Mouse (Mus musculus): ENCODE data around the gene Apc2.

Apc2 gene

DNA sequence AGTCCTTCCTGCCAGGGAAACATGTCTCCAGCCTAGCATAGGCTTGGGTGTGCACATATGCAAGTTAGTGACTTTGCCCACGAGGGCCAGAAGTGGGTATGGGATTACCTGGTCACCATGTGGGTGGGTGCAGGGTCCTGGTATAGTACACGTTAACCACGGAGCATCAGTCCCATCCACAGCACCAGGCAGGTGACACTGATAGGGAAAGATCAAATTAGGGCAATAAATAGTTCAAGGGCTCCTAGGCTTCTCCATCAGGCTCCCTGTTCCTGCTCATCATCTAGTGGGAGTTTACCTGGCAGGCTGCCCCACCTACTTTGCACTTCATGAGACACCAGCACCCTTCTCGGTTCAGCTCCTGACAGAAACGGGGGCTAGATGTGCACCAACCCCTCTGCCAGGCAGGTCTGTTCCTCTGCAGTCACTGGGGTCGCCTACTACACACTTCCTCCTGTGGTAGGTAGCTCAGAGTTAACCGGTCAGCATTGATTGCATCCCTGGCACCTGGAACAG lies 931 bp upstream of the Apc2 start:
- DNase-seq: peak; percentile 70

DNA sequence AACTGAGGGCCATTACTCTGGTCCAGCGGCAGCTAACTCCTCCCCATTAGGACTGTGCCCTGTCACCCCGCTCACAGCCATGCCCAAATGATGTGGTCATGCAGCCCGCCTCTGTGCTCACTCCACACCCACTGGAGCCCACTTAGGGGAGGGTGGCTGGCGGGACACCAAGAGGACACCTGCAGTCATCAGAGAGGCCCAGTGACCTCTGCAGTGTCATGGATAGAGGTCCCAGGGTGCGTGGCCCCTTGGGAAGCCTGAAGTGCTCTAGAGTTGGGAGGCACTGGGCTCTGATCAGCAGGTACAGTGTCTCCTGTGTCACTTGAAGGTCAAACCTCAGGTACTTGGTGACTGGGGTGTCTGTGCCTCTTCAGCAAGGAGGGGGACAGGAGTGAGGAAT lies 1.0 kb downstream of the Apc2 start:
- DNase-seq: peak; percentile 73

DNA sequence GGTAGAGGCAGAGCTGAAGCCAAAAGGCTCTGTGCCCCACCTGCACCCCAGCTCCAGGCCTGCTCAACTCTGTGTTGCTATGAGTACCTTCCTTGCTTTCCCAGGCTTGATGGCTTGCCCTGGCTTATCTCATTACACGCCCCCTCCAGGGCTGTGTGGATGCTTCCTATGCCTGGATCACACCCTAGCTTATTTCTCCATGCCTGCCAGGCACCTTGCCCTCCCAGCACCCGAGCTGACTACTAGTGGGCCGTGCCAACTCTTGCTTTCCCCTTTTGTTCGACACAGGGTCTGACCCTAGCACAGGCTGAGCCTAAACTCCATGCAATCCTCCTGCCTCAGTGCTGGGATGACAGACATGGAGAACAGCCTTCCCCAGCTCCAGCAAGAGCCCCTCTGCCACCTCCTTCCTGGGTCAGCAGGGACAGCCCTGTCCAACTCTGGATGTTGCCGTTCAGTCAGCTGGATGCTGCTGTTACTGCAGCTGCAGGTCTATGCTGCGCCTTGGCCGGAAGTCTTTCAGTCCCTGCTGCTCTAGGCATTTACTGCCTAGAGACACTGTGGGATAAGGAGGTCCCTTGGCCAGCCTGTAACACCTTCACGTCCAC lies 1.9 kb downstream of the Apc2 start:
- DNase-seq: peak; percentile 69

DNA sequence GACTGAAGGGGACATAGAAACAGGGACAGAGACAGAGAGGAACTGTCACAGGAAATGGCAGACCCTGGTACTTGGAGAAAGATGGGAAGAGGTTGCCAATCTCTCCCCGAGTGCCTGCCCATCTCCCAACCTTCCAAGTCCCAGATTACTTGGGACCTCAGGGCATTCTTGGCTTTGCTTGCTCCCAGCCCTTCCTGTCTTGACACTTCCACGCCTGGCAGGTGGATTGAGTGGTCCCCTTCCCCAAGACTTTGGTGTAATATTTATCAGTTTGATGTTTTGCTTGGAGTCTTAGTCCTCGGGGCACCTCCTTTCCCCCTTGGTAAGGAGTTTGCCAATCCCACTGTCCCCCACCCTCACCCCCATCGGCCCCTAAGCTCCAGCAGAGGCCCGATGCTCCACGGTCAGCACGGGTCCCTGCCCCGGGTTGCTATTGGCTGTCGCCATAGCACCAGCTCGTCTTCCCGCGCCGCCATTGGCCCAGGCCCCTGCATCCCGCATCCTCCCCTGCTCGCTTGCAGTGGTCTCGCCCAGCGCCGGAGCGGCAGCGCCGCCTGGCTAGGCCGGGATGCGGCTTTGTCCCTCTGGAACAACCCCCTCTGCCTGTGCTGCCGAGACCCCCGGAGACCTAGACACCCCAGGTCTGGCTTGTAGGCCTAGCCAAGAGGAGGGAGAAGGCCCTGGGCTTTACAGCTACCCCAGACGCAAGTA lies 2.9 kb downstream of the Apc2 start:
- DNase-seq: peak; percentile 94

DNA sequence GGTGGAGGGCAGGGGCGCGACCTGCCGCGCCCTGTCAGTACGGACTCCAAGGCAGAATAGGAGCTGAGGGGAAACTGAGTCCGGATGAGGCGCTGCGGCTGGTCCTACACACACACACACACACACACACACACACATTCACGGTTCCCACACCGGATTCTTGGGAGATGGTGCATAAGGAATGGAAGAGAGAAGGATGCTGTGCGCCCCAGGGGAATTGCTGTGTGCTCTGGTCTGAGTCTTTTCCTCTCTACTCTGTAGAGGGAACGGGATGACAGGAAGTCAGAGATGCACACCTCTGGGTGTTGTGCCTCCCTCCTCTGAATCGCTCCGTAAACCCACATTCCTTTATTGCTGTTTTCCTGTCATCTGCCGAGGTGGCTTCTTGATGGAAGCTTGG lies 3.5 kb downstream of the Apc2 start:
- no peak for DNase-seq

DNA sequence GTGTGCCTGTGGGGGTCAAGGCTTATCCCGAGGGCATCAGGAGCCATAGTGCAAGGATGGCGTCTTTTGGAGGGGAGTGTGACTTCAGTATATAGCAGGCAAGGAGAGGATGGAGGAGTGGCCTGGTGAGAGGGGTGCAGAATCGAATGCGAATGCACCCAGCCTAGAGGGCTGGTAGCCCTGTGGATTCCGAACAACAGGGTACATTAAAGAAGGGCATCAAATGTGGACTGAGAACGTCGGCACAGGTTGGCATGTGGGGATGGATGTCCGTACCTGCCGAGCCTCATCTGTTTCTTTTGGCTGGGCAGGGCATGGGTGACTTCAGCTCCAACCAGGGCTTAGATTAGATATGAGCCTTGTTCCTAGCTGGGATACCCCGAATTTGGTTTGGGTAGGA lies 4.0 kb downstream of the Apc2 start:
- DNase-seq: peak; percentile 52

DNA sequence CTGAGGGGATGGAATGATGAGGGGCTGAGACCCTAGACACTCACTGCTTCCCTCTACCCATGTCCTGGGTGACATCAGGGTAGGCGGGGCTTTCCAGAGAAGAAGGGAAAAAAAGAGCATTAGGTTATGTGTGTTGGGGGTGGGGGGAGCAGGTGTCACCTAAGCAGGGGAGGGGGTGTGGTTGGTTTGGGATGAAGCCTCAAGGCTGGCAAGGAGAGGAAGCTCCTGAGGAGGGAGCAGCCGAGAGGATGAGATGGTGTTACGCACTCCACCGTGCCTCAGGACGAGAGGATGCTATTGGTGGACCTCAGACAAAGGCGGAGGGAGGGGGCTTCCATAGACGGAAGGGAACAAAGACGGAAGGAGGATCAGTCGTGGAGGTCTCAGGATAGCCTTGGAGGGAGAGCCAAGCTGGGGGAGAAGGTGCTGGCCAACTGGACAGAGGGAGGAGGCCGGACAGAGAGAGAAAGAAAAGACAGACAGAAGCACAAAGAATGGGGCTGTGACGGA lies 5.0 kb downstream of the Apc2 start:
- peak; percentile 62 for DNase-seq

DNA sequence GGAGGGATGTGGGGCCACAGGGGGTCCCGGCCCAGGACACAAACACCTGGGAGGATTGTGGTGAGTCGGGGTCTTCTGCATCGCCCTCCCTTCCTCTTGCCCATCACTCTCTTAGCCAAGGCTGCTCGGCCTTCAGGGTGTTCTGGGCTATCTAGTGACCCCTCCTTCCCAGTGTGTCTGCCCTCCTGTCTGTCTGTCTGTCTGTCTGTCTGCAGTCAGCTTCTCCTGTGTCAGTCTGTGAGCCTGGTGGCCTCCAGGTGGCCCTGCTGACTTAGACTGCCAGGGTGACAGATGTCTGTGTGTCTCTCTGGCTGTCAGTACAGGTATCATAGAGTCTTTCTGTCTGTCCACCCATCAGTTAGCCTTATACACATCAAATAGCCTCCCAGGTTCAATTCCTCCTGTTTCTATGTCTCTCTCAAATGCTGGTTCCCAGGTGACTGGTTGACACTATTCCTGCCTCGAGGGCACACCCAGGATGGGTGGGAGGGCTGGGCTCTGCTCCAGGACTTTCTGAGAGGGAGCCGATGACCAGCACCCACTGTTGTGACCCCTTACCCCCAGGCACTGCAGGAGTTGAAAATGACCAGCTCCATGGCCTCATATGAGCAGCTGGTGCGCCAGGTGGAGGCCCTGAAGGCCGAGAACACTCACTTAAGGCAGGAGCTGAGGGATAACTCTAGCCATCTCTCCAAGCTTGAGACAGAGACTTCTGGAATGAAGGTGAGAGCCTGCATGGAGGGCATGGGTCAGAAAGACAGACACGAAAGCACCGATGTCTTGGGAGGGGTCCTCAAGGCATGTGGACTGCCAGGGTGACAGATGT lies 5.7 kb downstream of the Apc2 start:
- peak; percentile 67 for DNase-seq

DNA sequence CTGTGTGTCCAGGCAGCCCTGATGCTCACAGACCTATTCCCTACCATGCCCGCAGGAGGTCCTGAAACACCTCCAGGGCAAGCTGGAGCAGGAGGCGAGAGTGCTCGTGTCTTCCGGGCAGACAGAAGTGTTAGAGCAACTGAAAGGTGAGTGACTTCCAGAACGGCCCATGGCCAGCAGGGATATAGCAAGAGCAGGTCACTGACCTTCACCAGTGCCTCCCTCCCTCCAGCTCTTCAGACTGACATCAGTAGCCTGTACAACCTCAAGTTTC lies 6.2 kb downstream of the Apc2 start:
- DNase-seq: no peak

DNA sequence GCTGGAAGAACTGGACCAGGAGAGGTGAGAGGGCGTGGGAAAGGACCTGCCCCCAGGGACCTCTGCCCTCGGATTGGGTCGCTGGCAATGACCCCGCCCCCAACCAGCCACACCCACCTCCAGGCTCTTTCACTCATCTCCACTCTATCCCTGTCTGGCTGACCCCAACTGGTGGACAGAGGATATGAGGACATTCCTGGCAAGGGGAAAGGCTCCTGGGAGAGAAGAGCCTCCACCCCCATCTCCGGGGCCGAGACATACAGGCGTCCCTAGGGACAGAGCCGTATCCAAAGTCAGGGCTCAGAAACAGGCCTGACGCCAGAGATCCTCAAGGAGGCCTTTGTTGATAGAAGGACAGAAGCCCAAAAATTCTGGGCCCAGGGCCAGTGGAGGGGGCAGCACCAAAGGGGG lies 6.7 kb downstream of the Apc2 start:
- DNase-seq: peak; percentile 81

DNA sequence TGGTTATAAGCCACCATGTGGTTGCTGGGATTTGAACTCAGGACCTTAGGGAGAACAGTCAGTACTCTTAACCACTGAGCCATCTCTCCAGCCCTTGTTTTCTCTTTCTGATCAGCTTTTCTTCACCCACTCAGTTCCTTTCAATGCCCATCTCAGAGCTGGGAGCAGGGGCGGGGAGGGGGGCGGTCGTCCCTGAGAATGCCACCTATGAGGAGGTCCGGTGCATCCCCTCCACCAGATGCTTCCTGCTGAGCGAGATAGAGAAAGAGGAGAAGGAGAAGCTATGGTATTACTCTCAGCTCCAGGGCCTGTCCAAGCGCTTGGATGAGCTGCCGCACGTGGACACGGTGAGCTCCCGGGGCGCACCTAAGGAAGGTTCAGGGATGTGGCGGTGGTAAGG lies 8.7 kb downstream of the Apc2 start:
- DNase-seq: no peak

DNA sequence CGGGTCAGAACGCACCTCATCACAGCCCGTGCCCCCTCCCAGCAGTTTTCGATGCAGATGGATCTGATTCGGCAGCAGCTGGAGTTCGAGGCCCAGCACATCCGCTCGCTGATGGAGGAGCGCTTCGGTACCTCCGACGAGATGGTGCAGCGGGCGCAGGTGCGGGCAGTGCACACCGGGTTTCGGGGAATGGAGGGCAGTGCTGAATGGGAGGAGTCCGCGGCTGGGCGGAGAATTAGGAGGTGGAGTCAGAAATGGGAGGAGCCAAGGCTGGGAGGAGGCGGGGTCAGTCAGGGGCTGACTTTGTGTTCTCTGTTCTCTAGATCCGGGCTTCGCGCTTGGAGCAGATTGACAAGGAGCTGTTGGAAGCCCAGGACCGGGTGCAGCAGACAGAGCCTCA lies 9.1 kb downstream of the Apc2 start:
- DNase-seq: no peak

DNA sequence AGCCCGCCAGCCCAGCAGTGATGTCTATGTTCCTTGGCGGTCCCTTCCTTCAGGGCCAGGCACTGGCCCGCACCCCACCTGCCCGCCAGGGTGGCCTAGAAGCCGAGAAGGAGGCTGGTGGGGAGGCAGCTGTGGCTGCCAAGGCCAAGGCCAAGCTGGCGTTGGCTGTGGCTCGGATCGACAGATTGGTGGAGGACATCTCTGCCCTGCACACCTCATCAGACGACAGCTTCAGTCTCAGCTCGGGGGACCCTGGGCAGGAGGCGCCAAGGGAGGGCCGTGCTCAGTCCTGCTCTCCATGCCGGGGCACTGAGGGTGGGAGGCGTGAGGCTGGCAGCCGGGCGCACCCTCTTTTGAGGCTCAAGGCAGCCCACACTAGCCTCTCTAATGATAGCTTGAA lies 15.8 kb downstream of the Apc2 start:
- DNase-seq: peak; percentile 56

DNA sequence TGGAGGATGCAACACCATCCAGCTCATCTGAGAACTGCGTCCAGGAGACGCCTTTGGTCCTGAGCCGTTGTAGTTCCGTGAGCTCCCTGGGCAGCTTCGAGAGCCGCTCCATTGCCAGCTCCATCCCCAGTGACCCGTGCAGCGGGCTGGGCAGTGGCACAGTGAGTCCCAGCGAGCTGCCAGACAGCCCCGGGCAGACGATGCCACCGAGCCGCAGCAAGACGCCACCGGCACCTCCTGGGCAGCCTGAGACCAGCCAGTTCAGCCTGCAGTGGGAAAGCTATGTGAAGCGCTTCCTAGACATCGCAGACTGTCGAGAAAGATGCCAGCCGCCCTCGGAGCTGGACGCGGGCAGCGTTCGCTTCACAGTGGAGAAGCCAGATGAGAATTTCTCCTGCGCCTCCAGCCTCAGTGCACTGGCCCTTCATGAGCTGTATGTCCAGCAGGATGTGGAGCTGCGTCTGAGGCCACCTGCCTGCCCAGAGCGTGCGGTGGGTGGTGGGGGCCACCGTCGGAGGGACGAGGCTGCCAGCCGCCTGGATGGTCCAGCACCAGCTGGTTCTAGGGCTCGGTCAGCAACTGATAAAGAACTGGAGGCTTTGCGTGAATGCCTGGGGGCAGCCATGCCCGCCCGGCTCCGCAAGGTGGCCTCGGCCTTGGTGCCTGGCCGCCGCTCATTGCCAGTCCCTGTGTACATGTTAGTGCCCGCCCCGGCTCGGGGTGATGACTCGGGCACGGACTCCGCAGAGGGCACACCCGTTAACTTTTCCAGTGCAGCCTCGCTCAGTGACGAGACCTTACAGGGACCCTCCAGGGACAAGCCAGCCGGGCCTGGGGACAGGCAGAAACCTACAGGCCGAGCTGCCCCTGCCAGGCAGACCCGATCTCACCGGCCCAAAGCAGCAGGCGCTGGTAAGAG lies 17.1 kb downstream of the Apc2 start:
- peak; percentile 65 for DNase-seq

DNA sequence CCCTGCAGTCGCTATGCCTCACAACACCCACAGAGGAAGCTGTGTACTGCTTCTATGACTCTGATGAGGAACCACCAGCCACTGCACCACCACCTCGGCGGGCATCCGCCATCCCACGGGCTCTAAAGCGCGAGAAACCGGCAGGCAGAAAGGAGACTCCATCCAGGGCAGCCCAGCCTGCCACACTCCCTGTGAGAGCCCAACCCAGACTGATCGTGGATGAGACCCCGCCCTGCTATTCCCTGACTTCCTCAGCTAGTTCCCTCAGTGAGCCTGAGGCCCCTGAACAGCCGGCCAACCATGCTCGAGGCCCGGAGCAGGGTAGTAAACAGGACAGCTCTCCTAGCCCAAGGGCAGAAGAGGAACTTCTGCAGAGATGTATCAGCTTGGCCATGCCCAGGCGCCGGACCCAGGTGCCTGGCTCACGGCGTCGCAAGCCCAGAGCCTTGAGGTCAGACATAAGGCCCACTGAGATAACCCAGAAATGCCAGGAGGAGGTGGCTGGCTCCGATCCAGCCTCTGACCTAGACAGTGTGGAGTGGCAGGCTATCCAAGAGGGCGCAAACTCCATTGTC lies 17.9 kb downstream of the Apc2 start:
- DNase-seq: peak; percentile 76

DNA sequence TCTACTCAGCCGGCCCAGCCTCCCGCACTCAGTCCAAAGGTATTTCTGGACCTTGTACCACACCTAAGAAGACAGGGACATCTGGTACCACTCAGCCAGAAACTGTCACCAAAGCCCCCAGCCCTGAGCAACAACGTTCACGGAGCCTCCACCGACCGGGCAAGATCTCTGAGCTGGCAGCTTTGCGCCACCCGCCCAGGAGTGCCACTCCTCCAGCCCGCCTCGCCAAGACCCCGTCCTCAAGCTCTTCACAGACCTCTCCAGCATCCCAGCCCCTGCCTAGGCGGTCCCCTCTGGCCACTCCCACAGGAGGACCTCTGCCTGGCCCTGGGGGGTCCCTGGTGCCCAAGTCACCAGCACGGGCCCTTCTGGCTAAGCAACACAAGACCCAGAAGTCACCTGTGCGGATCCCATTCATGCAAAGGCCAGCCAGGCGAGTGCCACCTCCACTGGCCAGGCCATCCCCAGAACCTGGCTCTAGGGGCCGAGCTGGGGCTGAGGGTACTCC lies 18.8 kb downstream of the Apc2 start:
- DNase-seq: peak; percentile 59

DNA sequence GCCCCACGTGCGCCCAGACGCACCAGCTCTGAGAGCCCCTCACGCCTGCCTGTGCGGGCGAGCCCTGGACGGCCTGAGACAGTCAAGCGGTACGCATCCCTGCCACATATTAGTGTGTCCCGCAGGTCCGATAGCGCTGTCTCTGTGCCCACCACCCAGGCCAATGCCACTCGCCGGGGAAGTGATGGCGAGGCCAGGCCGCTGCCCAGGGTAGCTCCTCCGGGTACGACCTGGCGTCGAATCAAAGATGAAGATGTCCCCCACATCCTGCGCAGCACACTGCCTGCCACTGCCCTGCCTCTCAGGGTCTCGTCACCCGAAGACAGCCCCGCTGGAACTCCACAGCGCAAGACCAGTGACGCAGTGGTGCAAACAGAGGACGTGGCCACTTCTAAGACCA lies 19.5 kb downstream of the Apc2 start:
- DNase-seq: peak; percentile 52

DNA sequence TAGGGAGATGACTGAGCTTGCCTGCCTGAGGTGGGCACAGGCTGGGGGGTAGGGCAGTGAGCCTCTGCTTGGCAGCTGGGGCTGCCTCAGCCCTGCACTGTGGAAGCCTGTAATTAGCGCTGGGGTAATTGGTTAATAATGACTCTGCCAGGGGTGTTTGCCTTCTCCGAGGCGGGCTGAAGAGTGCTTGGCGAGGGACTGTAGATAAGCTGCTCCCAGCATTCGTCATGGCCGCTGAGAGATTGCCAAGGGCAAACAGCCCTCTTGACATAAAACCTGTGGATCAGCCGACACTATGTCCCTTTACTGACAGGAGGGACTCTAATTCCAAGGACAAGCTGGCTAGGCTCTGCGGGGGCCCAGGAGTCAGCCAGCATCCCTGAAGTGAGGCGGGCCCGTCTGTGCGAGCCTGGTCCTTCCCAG lies 20.6 kb downstream of the Apc2 start:
- DNase-seq: no peak

DNA sequence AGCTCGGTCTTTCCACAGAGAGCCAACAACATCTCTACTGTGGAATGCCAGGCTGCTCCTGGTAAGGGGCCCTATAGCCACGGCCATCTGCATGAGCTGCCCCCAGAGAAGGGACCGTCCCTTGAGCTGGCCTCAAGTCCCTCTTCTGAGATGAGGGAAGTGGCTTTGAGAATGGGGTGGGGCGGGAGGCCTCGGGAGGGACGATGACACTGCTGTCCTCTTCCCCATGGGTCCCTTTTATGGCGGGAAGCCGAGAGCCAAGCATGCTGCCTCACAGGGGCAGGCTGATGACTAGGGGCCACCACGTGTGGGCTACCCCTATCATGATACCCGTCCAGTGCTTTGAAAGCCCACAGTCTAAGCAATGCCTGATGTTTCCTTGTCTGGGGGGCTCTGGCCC lies 21.2 kb downstream of the Apc2 start:
- DNase-seq: no peak

DNA sequence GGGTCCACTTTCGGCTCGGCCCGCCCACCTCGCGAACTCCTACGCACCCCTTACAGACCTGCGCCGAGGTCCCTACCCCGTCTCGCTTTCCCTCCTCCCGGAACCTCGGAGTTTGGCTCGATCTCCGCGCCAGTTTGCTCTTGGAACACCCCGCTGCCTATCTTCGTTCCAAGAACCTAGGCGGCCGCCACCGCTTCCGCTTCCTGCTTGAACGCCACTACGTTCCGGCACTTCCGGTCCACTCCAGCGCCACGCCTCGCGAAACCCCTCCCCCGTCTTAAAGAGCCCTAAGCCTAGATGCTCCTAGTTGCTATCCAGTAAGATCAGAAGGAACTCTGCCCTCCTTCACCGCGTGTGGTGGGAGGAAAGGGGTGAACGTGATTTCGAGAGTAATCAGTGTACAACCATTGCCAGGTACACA lies 24.6 kb downstream of the Apc2 start, which contains the start of gene 2310011J03Rik:
2310011J03Rik (minus strand) TSS at position 198 of the 421 bp plus-strand sequence.
- DNase-seq: peak; percentile 90

DNA sequence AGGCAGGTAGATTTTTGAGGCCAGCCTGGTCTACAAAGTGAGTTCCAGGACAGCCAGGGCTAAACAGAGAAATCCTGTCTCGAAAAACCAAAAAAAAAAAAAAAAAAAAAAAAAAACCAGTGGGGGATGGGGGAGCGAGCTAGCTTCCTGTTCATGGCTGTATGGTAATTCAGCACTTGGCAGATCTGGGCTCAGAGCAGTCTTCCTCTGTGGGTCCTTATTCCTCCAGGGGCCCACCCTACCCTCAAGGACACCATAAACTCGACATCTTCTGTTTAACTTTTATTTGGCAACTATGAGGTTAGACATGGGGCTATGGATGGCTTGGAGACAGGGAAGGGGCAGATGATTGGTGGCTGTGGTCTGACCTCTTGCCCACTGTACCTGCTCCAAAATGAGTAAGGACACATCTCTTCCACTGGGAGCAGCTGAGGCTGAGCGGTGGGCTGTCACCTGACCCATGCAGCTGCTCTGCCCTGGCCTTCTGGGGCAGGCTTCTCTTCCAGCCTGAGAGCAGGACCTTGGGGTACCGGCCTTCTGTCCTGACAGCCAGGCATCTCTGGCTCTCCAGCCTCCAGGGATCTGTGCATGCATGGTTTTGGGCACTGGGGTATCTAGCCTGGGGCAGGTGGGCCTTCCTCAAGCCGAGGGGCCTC lies 25.4 kb downstream of the Apc2 start:
- DNase-seq: no peak
